Mouse (Mus musculus): ENCODE data around the gene Hoxa7. TPM values are rescaled to one million over a fixed set of nuclear protein-coding genes. Genes with fewer than 3 reads are reported as not detected.

The Hoxa7 gene
- total RNA-seq, 1 experiment from 2014 or later: not detected

- no peak for ATAC-seq (ENCODE audit: extremely low read depth, insufficient number of reproducible peaks, low FRiP score, poor library complexity, severe bottlenecking)
These were observed 17.5 kb downstream of the Hoxa7 start, which contains the start of gene Hoxa5 for GRCm38 (mm10) chr6:52204050-52204752. TSS of gene Hoxa5 (minus strand) at chr6:52204587.

- ATAC-seq (ENCODE audit: extremely low read depth, insufficient number of reproducible peaks, low FRiP score, poor library complexity, severe bottlenecking): no peak
These were observed 18.1 kb downstream of the Hoxa7 start for GRCm38 (mm10) chr6:52203371-52204049.

GRCm38 (mm10) chr6:52203121-52203370 lies 18.6 kb downstream of the Hoxa7 start:
- no peak for ATAC-seq (ENCODE audit: extremely low read depth, insufficient number of reproducible peaks, low FRiP score, poor library complexity, severe bottlenecking)

GRCm38 (mm10) chr6:52202362-52203120 lies 19.1 kb downstream of the Hoxa7 start:
- ATAC-seq (ENCODE audit: extremely low read depth, insufficient number of reproducible peaks, low FRiP score, poor library complexity, severe bottlenecking): no peak

GRCm38 (mm10) chr6:52201269-52201668 lies 20.4 kb downstream of the Hoxa7 start:
- ATAC-seq (ENCODE audit: extremely low read depth, insufficient number of reproducible peaks, low FRiP score, poor library complexity, severe bottlenecking): no peak

- ATAC-seq (ENCODE audit: extremely low read depth, insufficient number of reproducible peaks, low FRiP score, poor library complexity, severe bottlenecking): no peak
These were observed 20.9 kb downstream of the Hoxa7 start for GRCm38 (mm10) chr6:52200751-52201250.

- no peak for ATAC-seq (ENCODE audit: extremely low read depth, insufficient number of reproducible peaks, low FRiP score, poor library complexity, severe bottlenecking)
These were observed 21.4 kb downstream of the Hoxa7 start for GRCm38 (mm10) chr6:52200073-52200750.

GRCm38 (mm10) chr6:52197271-52197670 lies 24.4 kb downstream of the Hoxa7 start:
- ATAC-seq (ENCODE audit: extremely low read depth, insufficient number of reproducible peaks, low FRiP score, poor library complexity, severe bottlenecking): no peak

GRCm38 (mm10) chr6:52196811-52197210 lies 24.8 kb downstream of the Hoxa7 start:
- no peak for ATAC-seq (ENCODE audit: extremely low read depth, insufficient number of reproducible peaks, low FRiP score, poor library complexity, severe bottlenecking)

- no peak for ATAC-seq (ENCODE audit: extremely low read depth, insufficient number of reproducible peaks, low FRiP score, poor library complexity, severe bottlenecking)
These were observed 27.0 kb downstream of the Hoxa7 start for GRCm38 (mm10) chr6:52194690-52195089.

GRCm38 (mm10) chr6:52191860-52192550 lies 29.6 kb downstream of the Hoxa7 start:
- peak; percentile 71 for ATAC-seq (ENCODE audit: extremely low read depth, insufficient number of reproducible peaks, low FRiP score, poor library complexity, severe bottlenecking)

- no peak for ATAC-seq (ENCODE audit: extremely low read depth, insufficient number of reproducible peaks, low FRiP score, poor library complexity, severe bottlenecking)
These were observed 30.5 kb downstream of the Hoxa7 start, which contains the start of gene Hoxa4 for GRCm38 (mm10) chr6:52190906-52191810. TSS of gene Hoxa4 (minus strand) at chr6:52191753.

GRCm38 (mm10) chr6:52190410-52190809 lies 31.2 kb downstream of the Hoxa7 start:
- ATAC-seq (ENCODE audit: extremely low read depth, insufficient number of reproducible peaks, low FRiP score, poor library complexity, severe bottlenecking): no peak

GRCm38 (mm10) chr6:52189909-52190308 lies 31.7 kb downstream of the Hoxa7 start:
- ATAC-seq (ENCODE audit: extremely low read depth, insufficient number of reproducible peaks, low FRiP score, poor library complexity, severe bottlenecking): no peak

- no peak for ATAC-seq (ENCODE audit: extremely low read depth, insufficient number of reproducible peaks, low FRiP score, poor library complexity, severe bottlenecking)
These were observed 32.5 kb downstream of the Hoxa7 start for GRCm38 (mm10) chr6:52189172-52189591.

- no peak for ATAC-seq (ENCODE audit: extremely low read depth, insufficient number of reproducible peaks, low FRiP score, poor library complexity, severe bottlenecking)
These were observed 35.2 kb downstream of the Hoxa7 start for GRCm38 (mm10) chr6:52186500-52186899.

GRCm38 (mm10) chr6:52185834-52186233 lies 35.8 kb downstream of the Hoxa7 start:
- no peak for ATAC-seq (ENCODE audit: extremely low read depth, insufficient number of reproducible peaks, low FRiP score, poor library complexity, severe bottlenecking)

GRCm38 (mm10) chr6:52185222-52185621 lies 36.4 kb downstream of the Hoxa7 start:
- no peak for ATAC-seq (ENCODE audit: extremely low read depth, insufficient number of reproducible peaks, low FRiP score, poor library complexity, severe bottlenecking)
